ENCODE assay signal across 9 mouse cellular contexts in the genomic region with DNA sequence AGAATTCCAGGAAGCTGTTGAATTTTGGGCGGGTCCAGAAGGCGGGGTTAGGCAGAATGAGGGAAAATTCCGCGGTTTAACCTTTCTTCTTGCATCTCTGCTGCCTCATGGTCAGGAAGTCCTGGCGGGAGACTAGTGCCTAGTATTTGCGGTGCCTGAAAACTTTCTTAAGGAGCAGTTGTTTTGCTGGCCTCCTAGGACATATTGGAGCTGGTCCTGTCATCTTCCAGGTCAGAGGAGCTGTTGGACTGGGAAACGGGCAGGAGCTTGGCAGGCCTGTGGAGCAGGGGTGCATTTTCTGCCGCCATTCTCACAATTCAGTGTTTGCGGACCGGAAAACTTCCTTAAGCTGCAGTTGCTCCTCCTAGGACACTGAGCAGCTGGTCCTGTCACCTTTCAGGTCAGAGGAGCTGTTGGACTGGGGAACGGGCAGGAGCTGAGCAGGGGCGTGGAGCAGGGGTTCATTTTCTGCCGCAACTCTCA. TPM values are rescaled to one million over a fixed set of nuclear protein-coding genes. Genes with fewer than 3 reads are reported as not detected.
A peak's percentile ranks its signal among the peaks of the same experiment; 100 is the strongest.
DNase-seq lines count a peak whose midpoint lies in the region; ATAC-seq and TF ChIP-seq lines count a peak whose summit lies in the region.
"Had no signal": no experiment of that assay in that cellular context is flagged by ENCODE, and none has a peak within 500 bp of the region (broad histone marks: within the 10 kb centered on the region; RNA-seq: fewer than 3 reads in every experiment).

No protein-coding gene starts in this region.

- H3K9ac ChIP-seq in midbrain, embryonic 11.5 days (ENCODE audit: low read length): no peak overlapping the region; the same call in 1 of the 2 replicates
- no peak overlapping the region for H3K9ac ChIP-seq in midbrain, postnatal 0 days (replicated peaks; ENCODE audit: low read length, poor library complexity, severe bottlenecking)
- H3K9ac ChIP-seq in limb, embryonic 12.5 days (replicated peaks): peak overlapping the region; percentile 46
- 0 out of 2 replicates have a peak overlapping the region, but pooled peaks have one; percentile 9 for H3K9ac ChIP-seq in stomach, embryonic 16.5 days (ENCODE audit: low read length)

- no peak overlapping the region for H3K27ac ChIP-seq in midbrain, embryonic 11.5 days (ENCODE audit: low read depth, low read length)
- no peak overlapping the region for H3K27ac ChIP-seq in midbrain, postnatal 0 days (ENCODE audit: low read depth, low read length)
- no peak overlapping the region for H3K27ac ChIP-seq in limb, embryonic 12.5 days
- H3K27ac ChIP-seq in stomach, embryonic 16.5 days (ENCODE audit: low read length): no peak overlapping the region

- H3K27me3 ChIP-seq in midbrain, embryonic 11.5 days (ENCODE audit: control insufficient read depth, insufficient read depth, low read length): no peaks in the 10 kb centered on the region
- no peaks in the 10 kb centered on the region for H3K27me3 ChIP-seq in midbrain, postnatal 0 days (ENCODE audit: insufficient read depth, low read length)
- no peaks in the 10 kb centered on the region for H3K27me3 ChIP-seq in limb, embryonic 12.5 days
- no peaks in the 10 kb centered on the region for H3K27me3 ChIP-seq in stomach, embryonic 16.5 days (ENCODE audit: control insufficient read depth, insufficient read depth, low read length)

- TF ChIP-seq CTCF in midbrain, postnatal 0 days (IDR thresholded peaks at IDR 0.05): no peak

- no peaks in the 10 kb centered on the region for H3K36me3 ChIP-seq in midbrain, embryonic 11.5 days (ENCODE audit: control insufficient read depth, insufficient read depth, low read length)
- no peaks in the 10 kb centered on the region for H3K36me3 ChIP-seq in midbrain, postnatal 0 days (ENCODE audit: insufficient read depth, low read length)
- no peaks in the 10 kb centered on the region for H3K36me3 ChIP-seq in limb, embryonic 12.5 days
- no peaks in the 10 kb centered on the region for H3K36me3 ChIP-seq in stomach, embryonic 16.5 days (ENCODE audit: control insufficient read depth, insufficient read depth, low read length)

- peak; percentile 87 for DNase-seq in midbrain, embryonic 11.5 days (ENCODE audit: low spot score, missing footprints)
- DNase-seq in midbrain, postnatal 0 days (ENCODE audit: low spot score): no peak
- DNase-seq in thymus, postnatal 0 days (ENCODE audit: low spot score): no peak
- DNase-seq in adipocyte (ENCODE audit: low spot score): no peak
- no peak for DNase-seq in retina, postnatal 1 day
- DNase-seq: thymus, postnatal 36 days had no signal

- ATAC-seq in midbrain, embryonic 11.5 days (ENCODE audit: low FRiP score): no peak
- no peak for ATAC-seq in midbrain, postnatal 0 days (ENCODE audit: low FRiP score)
- ATAC-seq in erythroblast, adult 5-6 weeks (replicated peaks; ENCODE audit: low FRiP score, poor library complexity, severe bottlenecking): 0 out of 2 replicates have a peak, but pooled peaks have one; percentile 39
- ATAC-seq in limb, embryonic 12.5 days (ENCODE audit: insufficient number of reproducible peaks, insufficient read depth, low FRiP score, low TSS enrichment, low read depth): no peak
- ATAC-seq in stomach, embryonic 16.5 days (ENCODE audit: insufficient read depth, low FRiP score): no peak

- H3K4me3 ChIP-seq in midbrain, embryonic 11.5 days (ENCODE audit: low read depth, low read length): peak overlapping the region; percentile 12; the same call in 1 of the 2 replicates
- H3K4me3 ChIP-seq in midbrain, postnatal 0 days (ENCODE audit: low read depth, low read length): no peak overlapping the region
- peak overlapping the region; percentile 41 for H3K4me3 ChIP-seq in limb, embryonic 12.5 days (replicated peaks)
- H3K4me3 ChIP-seq in stomach, embryonic 16.5 days (replicated peaks; ENCODE audit: low read length): peak overlapping the region; percentile 35

- H3K9me3 ChIP-seq in midbrain, embryonic 11.5 days (ENCODE audit: control insufficient read depth, low read length): peaks cover 3% of the 10 kb centered on the region; the same call in 1 of the 2 replicates
- H3K9me3 ChIP-seq in midbrain, postnatal 0 days (ENCODE audit: low read length): peaks cover 15% of the 10 kb centered on the region
- H3K9me3 ChIP-seq in limb, embryonic 12.5 days: peaks cover 19% of the 10 kb centered on the region
- no peaks in the 10 kb centered on the region for H3K9me3 ChIP-seq in stomach, embryonic 16.5 days (replicated peaks; ENCODE audit: control insufficient read depth, low read length)

- peak overlapping the region; percentile 33 for H3K4me2 ChIP-seq in midbrain, embryonic 11.5 days
- H3K4me2 ChIP-seq in midbrain, postnatal 0 days (ENCODE audit: low read depth, low read length, poor library complexity, severe bottlenecking): no peak overlapping the region
- H3K4me2 ChIP-seq in limb, embryonic 12.5 days: peak overlapping the region; percentile 58
- H3K4me2 ChIP-seq in stomach, embryonic 16.5 days (ENCODE audit: low read depth, low read length): peak overlapping the region; percentile 36

- no peaks in the 10 kb centered on the region for H3K4me1 ChIP-seq in midbrain, embryonic 11.5 days (ENCODE audit: control insufficient read depth, insufficient read depth, low read length)
- no peaks in the 10 kb centered on the region for H3K4me1 ChIP-seq in midbrain, postnatal 0 days (ENCODE audit: insufficient read depth, low read length)
- H3K4me1 ChIP-seq in limb, embryonic 12.5 days (replicated peaks): no peaks in the 10 kb centered on the region
- no peaks in the 10 kb centered on the region for H3K4me1 ChIP-seq in stomach, embryonic 16.5 days (ENCODE audit: control insufficient read depth, insufficient read depth, low read length)

- WGBS in midbrain, embryonic 11.5 days: 34% methylated on average over 13 of the region's 13 CpGs
- WGBS in midbrain, postnatal 0 days: 50% methylated on average over 13 of the region's 13 CpGs
- 32% methylated on average over 13 of the region's 13 CpGs for WGBS in limb, embryonic 12.5 days
- WGBS in stomach, embryonic 16.5 days: 34% methylated on average over 13 of the region's 13 CpGs

RNA-seq across cellular contexts. Expression of a gene that starts 43.1 kb away (rescaled TPM):
- polyA plus RNA-seq in midbrain, embryonic 11.5 days (2014; fragmentation: Nextera tagmentation; extraction: Ambion mirVana): 6.2 and 7.8 TPM in 2 replicates
- 3.3 and 8.1 TPM in 2 replicates for total RNA-seq in midbrain, postnatal 0 days (2014; rRNA removed)
- 3.7 and 4.1 TPM in 2 replicates for polyA plus RNA-seq in midbrain, postnatal 0 days (2015; fragmentation: Nextera tagmentation; extraction: Ambion mirVana)
- total RNA-seq in erythroblast, adult 5-6 weeks (2015; ENCODE audit: low replicate concordance): 0.58 and 1.3 TPM in 2 replicates
- 2.8 TPM in 1 of 2 replicates, not detected in the other for total RNA-seq in erythroblast, adult 5-6 weeks (2017; ENCODE audit: low replicate concordance)
- 13.6 and 16.5 TPM in 2 replicates for polyA plus RNA-seq in limb, embryonic 12.5 days (2016; fragmentation: Nextera tagmentation; extraction: Ambion mirVana)
- 3.9 and 4.8 TPM in 2 replicates for polyA plus RNA-seq in stomach, embryonic 16.5 days (2015; fragmentation: Nextera tagmentation; extraction: Ambion mirVana)
- polyA plus RNA-seq in thymus, postnatal 0 days (2015; fragmentation: Nextera tagmentation; extraction: Ambion mirVana): 2.3 and 2.5 TPM in 2 replicates

Comparison
In these comparisons a context has a peak if more than half of its experiments do, and no peak if none do; other contexts are left out.
1. H3K9ac ChIP-seq: peak in limb, embryonic 12.5 days (single experiment) and stomach, embryonic 16.5 days (single experiment); none in midbrain, embryonic 11.5 days (single experiment) and midbrain, postnatal 0 days (single experiment).